Mouse (Mus musculus) limb, embryonic 11.5 days (tissue): ENCODE results near the gene Matn1. TPM values are rescaled to one million over a fixed set of nuclear protein-coding genes. Genes with fewer than 3 reads are reported as not detected.

Source experiments
- ATAC-seq: fragments of 200-750 bp; cut with Nextera tagmentation; 2 replicates; pipeline ENCODE4 v1.8.0; 2017; ENCODE audit warnings: low read depth; ENCODE audit not compliant: insufficient number of reproducible peaks, low FRiP score, low TSS enrichment
- DNase-seq: peaks from one replicate; pipeline ENCODE4 v3.0.0-alpha.2; 2015; ENCODE audit warnings: low spot score
- H3K27ac ChIP-seq: fragments of 300-500 bp; sonication (generic); replicated peaks from 2 replicates; pipeline ENCODE4 v1.5.1; 2014; ENCODE audit warnings: low read depth, mild to moderate bottlenecking, low read length
- H3K27me3 ChIP-seq: fragments of 300-500 bp; sonication (generic); 2 replicates; pipeline ENCODE4 v1.6.1; 2014; ENCODE audit warnings: mild to moderate bottlenecking, low read length, mixed read lengths; ENCODE audit not compliant: control insufficient read depth, insufficient read depth
- H3K36me3 ChIP-seq: fragments of 300-500 bp; sonication (generic); 2 replicates; pipeline ENCODE4 v1.6.1; 2014; ENCODE audit warnings: mild to moderate bottlenecking, low read length, moderate library complexity, mixed read lengths; ENCODE audit not compliant: control insufficient read depth, insufficient read depth
- H3K4me1 ChIP-seq: fragments of 300-500 bp; sonication (generic); 2 replicates; pipeline ENCODE4 v1.6.1; 2014; ENCODE audit warnings: low read length, mixed read lengths; ENCODE audit not compliant: control insufficient read depth, insufficient read depth
- H3K4me2 ChIP-seq: fragments of 300-500 bp; sonication (generic); 2 replicates; pipeline ENCODE4 v1.6.1; 2014; ENCODE audit warnings: low read depth, mild to moderate bottlenecking, moderate library complexity; ENCODE audit not compliant: severe bottlenecking
- H3K4me3 ChIP-seq: fragments of 300-500 bp; sonication (generic); 2 replicates; pipeline ENCODE4 v1.5.1; 2014; ENCODE audit warnings: low read depth, low read length
- H3K9ac ChIP-seq: fragments of 300-500 bp; sonication (generic); 2 replicates; pipeline ENCODE4 v1.6.1; 2014; ENCODE audit warnings: mild to moderate bottlenecking, low read length
- H3K9me3 ChIP-seq: fragments of 300-500 bp; sonication (generic); 2 replicates; pipeline ENCODE4 v1.6.1; 2016; ENCODE audit warnings: low read length; ENCODE audit not compliant: control insufficient read depth
- WGBS: fragments of 180-500 bp; shearing (Covaris S2); extraction: QIAGEN DNeasy Blood & Tissue Kit; methylation state at CpG from one replicate; pipeline ENCODE4 v1.1.7; 2014; 5-methylcytosine and 5-hydroxymethylcytosine counted together
- polyA plus RNA-seq: library from polyadenylated mRNA; unstranded; fragments of >200 nt; fragmentation: Nextera tagmentation; extraction: Ambion mirVana; gene quantifications from 2 replicates; pipeline ENCODE4 v1.2.1, GENCODE M21; 2014

Matn1 gene
- polyA plus RNA-seq, 1 experiment from 2014 or later: 1.6 TPM

GRCm38 (mm10) chr4:130949821-130950384 is 5.7 kb downstream of the Matn1 start:
- no peaks in the 10 kb centered on the region for H3K36me3 ChIP-seq
- ATAC-seq (no peak), DNase-seq (no peak)
- H3K4me2 ChIP-seq: no peak overlapping the region
- H3K4me1 ChIP-seq: no peaks in the 10 kb centered on the region
- 81% methylated on average over 35 of the region's 35 CpGs for WGBS
- no peak overlapping the region for H3K9ac ChIP-seq
- H3K27me3 ChIP-seq: no peaks in the 10 kb centered on the region
- H3K9me3 ChIP-seq: no peaks in the 10 kb centered on the region
- no peak overlapping the region for H3K4me3 ChIP-seq
- no peak overlapping the region for H3K27ac ChIP-seq

GRCm38 (mm10) chr4:130952531-130952930 is 8.3 kb downstream of the Matn1 start:
- H3K27ac ChIP-seq: no peak overlapping the region
- no peaks in the 10 kb centered on the region for H3K36me3 ChIP-seq
- H3K9me3 ChIP-seq: no peaks in the 10 kb centered on the region
- H3K4me2 ChIP-seq: no peak overlapping the region
- no peak for ATAC-seq
- 41% methylated on average over 17 of the region's 17 CpGs for WGBS
- no peak overlapping the region for H3K9ac ChIP-seq
- H3K27me3 ChIP-seq: no peaks in the 10 kb centered on the region
- H3K4me3 ChIP-seq: no peak overlapping the region
- peak; percentile 60 for DNase-seq
- peaks cover 3% of the 10 kb centered on the region; the same call in 1 of the 2 replicates for H3K4me1 ChIP-seq

- no peaks in the 10 kb centered on the region for H3K9me3 ChIP-seq
- H3K27ac ChIP-seq: no peak overlapping the region
- no peak for ATAC-seq
- H3K27me3 ChIP-seq: no peaks in the 10 kb centered on the region
- H3K4me2 ChIP-seq: no peak overlapping the region
- H3K4me3 ChIP-seq: no peak overlapping the region
- H3K4me1 ChIP-seq: peaks cover 6% of the 10 kb centered on the region; the same call in 1 of the 2 replicates
- 89% methylated on average over 10 of the region's 10 CpGs for WGBS
- no peak overlapping the region for H3K9ac ChIP-seq
- H3K36me3 ChIP-seq: no peaks in the 10 kb centered on the region
- no peak for DNase-seq
Observed at GRCm38 (mm10) chr4:130957156-130957555, 13.0 kb downstream of the Matn1 start.

- Histone ChIP-seq H3K27ac (no peak overlapping the region), H3K4me1 (peaks cover 6% of the 10 kb centered on the region; the same call in 1 of the 2 replicates), H3K4me3 (no peak overlapping the region), H3K9ac (no peak overlapping the region), H3K4me2 (no peak overlapping the region), H3K9me3 (no peaks in the 10 kb centered on the region), H3K36me3 (no peaks in the 10 kb centered on the region), H3K27me3 (no peaks in the 10 kb centered on the region)
- ATAC-seq: no peak
- WGBS: 69% methylated on average over 5 of the region's 5 CpGs
- no peak for DNase-seq
Observed at GRCm38 (mm10) chr4:130958812-130959211, 14.6 kb downstream of the Matn1 start.

GRCm38 (mm10) chr4:130959678-130960077 is 15.5 kb downstream of the Matn1 start:
- Histone ChIP-seq H3K9ac (no peak overlapping the region), H3K4me1 (peaks cover 6% of the 10 kb centered on the region; the same call in 1 of the 2 replicates), H3K4me2 (no peak overlapping the region), H3K9me3 (no peaks in the 10 kb centered on the region), H3K27me3 (no peaks in the 10 kb centered on the region), H3K27ac (no peak overlapping the region), H3K36me3 (no peaks in the 10 kb centered on the region), H3K4me3 (no peak overlapping the region)
- WGBS: 66% methylated on average over 6 of the region's 6 CpGs
- DNase-seq (no peak), ATAC-seq (no peak)

GRCm38 (mm10) chr4:130960118-130960734 is 16.0 kb downstream of the Matn1 start:
- H3K36me3 ChIP-seq: no peaks in the 10 kb centered on the region
- H3K4me1 ChIP-seq: peaks cover 6% of the 10 kb centered on the region; the same call in 1 of the 2 replicates
- H3K9ac ChIP-seq: no peak overlapping the region
- WGBS: 28% methylated on average over 9 of the region's 9 CpGs
- ATAC-seq (peak; percentile 5; the same call in 1 of the 2 replicates), DNase-seq (peak; percentile 95)
- H3K9me3 ChIP-seq: no peaks in the 10 kb centered on the region
- no peak overlapping the region for H3K4me2 ChIP-seq
- H3K27ac ChIP-seq: no peak overlapping the region
- no peaks in the 10 kb centered on the region for H3K27me3 ChIP-seq
- H3K4me3 ChIP-seq: no peak overlapping the region

- WGBS: 98% methylated on average over 1 of the region's 1 CpGs
- Histone ChIP-seq H3K9me3 (no peaks in the 10 kb centered on the region), H3K27me3 (no peaks in the 10 kb centered on the region), H3K27ac (no peak overlapping the region), H3K36me3 (no peaks in the 10 kb centered on the region), H3K4me1 (no peaks in the 10 kb centered on the region), H3K9ac (no peak overlapping the region), H3K4me3 (no peak overlapping the region), H3K4me2 (no peak overlapping the region)
- no peak for DNase-seq
- ATAC-seq: no peak
Observed at GRCm38 (mm10) chr4:130971278-130971677, 27.1 kb downstream of the Matn1 start.

- ATAC-seq (no peak), DNase-seq (no peak)
- Histone ChIP-seq H3K4me1 (no peaks in the 10 kb centered on the region), H3K27ac (no peak overlapping the region), H3K36me3 (no peaks in the 10 kb centered on the region), H3K27me3 (no peaks in the 10 kb centered on the region), H3K4me3 (no peak overlapping the region), H3K4me2 (no peak overlapping the region), H3K9ac (no peak overlapping the region), H3K9me3 (no peaks in the 10 kb centered on the region)
- WGBS: 86% methylated on average over 5 of the region's 5 CpGs
Observed at GRCm38 (mm10) chr4:130972421-130972829, 28.2 kb downstream of the Matn1 start.
